ENCODE assay signal across 28 mouse cellular contexts in the genomic region with DNA sequence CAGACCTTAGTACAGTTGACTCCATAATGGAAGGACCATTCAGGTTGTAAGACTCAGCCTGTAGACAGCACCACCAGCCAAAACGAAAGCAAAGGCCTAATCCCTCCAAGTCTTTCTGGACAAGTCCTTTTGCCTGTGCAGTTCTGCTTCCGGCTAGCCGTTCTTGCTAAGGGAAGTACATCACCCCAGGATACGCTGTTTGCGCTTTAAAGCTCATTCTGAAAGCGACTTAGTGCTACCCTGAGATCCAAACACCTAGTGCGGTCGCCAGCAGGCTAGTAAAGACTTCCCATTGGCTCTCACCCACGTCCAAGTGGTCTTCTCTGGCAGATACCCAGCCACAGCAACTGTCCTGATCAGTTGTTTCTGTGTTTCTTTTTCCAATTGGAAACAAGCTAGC. TPM values are rescaled to one million over a fixed set of nuclear protein-coding genes. Genes with fewer than 3 reads are reported as not detected.
DNase-seq lines count a peak whose midpoint lies in the region; TF ChIP-seq lines count a peak whose summit lies in the region.
"Had no signal": no experiment of that assay in that cellular context is flagged by ENCODE, and none has a peak within 500 bp of the region (broad histone marks: within the 10 kb centered on the region; RNA-seq: fewer than 3 reads in every experiment).

No protein-coding gene starts in this region.

- H3K27ac ChIP-seq in layer of hippocampus, adult 2 months = no peak overlapping the region
- no peak overlapping the region for H3K27ac ChIP-seq in hindbrain, embryonic 10.5 days

- intact Hi-C loops in heart, postnatal 25 days (cut with DNase I) = no loop called here

- no peaks in the 10 kb centered on the region for H3K9me3 ChIP-seq in hindbrain, embryonic 10.5 days
- H3K9me3 ChIP-seq: G1E had no signal

- H3K4me3 ChIP-seq in layer of hippocampus, adult 2 months = no peak overlapping the region
- H3K4me3 ChIP-seq in hindbrain, embryonic 10.5 days = no peak overlapping the region

- peaks cover 9% of the 10 kb centered on the region for H3K4me1 ChIP-seq in hindbrain, embryonic 10.5 days (replicated peaks)

- no peak for TF ChIP-seq CTCF in layer of hippocampus, adult 2 months (conservative IDR thresholded peaks at IDR 0.05)

- DNase-seq in heart, adult 11 months = peak; percentile 92
- no peak for DNase-seq in heart, postnatal 25 days (ENCODE audit: low spot score)
- DNase-seq in layer of hippocampus, adult 11-12 months (ENCODE audit: low spot score) = peak; percentile 29
- no peak for DNase-seq in layer of hippocampus, adult 2 months (ENCODE audit: low spot score in 2 of 2)
- DNase-seq in layer of hippocampus, adult 9-11 months = peak; percentile 25
- DNase-seq in layer of hippocampus, adult 9-10 months (ENCODE audit: low spot score) = no peak
- DNase-seq in 3134 (ENCODE audit: extremely low read depth, insufficient read length, low spot score) = peak; percentile 16
- DNase-seq in hindbrain, embryonic 10.5 days (ENCODE audit: low spot score) = no peak
- DNase-seq: adrenal gland, adult 2 months; adrenal gland, adult 8-10 months; adrenal gland, postnatal 10 days; adrenal gland, postnatal 14 days; adrenal gland, postnatal 25 days; adrenal gland, postnatal 36 days; B cell, adult 2 months; cerebellum, adult 11 months; cerebellum, adult 11-12 months; cerebellum, adult 18-20 months had no signal

- WGBS in hindbrain, embryonic 10.5 days = 78% methylated on average over 9 of the region's 9 CpGs

- no peaks in the 10 kb centered on the region for H3K36me3 ChIP-seq in hindbrain, embryonic 10.5 days
- H3K36me3 ChIP-seq: G1E had no signal

- no peaks in the 10 kb centered on the region for H3K27me3 ChIP-seq in hindbrain, embryonic 10.5 days (ENCODE audit: insufficient read depth, poor library complexity, severe bottlenecking)
- H3K27me3 ChIP-seq: CH12.LX, Patski had no signal

RNA-seq across cellular contexts. Expression of gene Slc2a5, which starts 8.7 kb away (rescaled TPM):
- total RNA-seq in heart, postnatal 25 days (2021) = under 1 TPM in 1 of 2 experiments, not detected in 1; 0.31 TPM
- total RNA-seq in layer of hippocampus, adult 2 months (2021) = 1 to 10 TPM; 4.6 to 5.5 TPM
- 1.1 and 2.0 TPM in 2 replicates for polyA plus RNA-seq in hindbrain, embryonic 10.5 days (2016; fragmentation: Nextera tagmentation; extraction: Ambion mirVana)
- polyA plus RNA-seq: activated CD4-positive, CD25-positive, alpha-beta regulatory T cell, adult 4 months; C2C12; CD4-positive, CD25-positive, alpha-beta regulatory T cell, adult 4 months; G1E; Patski had no signal

RNA-seq across cellular contexts. Expression of gene Gpr157, which starts 23.2 kb away (rescaled TPM):
- 10 to 100 TPM; 34.8 to 37.8 TPM for total RNA-seq in heart, postnatal 25 days (2021)
- 1 to 10 TPM; 1.1 to 1.4 TPM for total RNA-seq in layer of hippocampus, adult 2 months (2021)
- 0.59 and 0.81 TPM in 2 replicates for polyA plus RNA-seq in hindbrain, embryonic 10.5 days (2016; fragmentation: Nextera tagmentation; extraction: Ambion mirVana)

RNA-seq across cellular contexts. Expression of gene Slc2a7, which starts 38.4 kb away (rescaled TPM):
- not detected for total RNA-seq in heart, postnatal 25 days (2021)
- not detected for total RNA-seq in layer of hippocampus, adult 2 months (2021)
- not detected in 2 replicates for polyA plus RNA-seq in hindbrain, embryonic 10.5 days (2016; fragmentation: Nextera tagmentation; extraction: Ambion mirVana)
- total RNA-seq: adrenal gland, adult 18-20 months; adrenal gland, adult 2 months; adrenal gland, adult 8-10 months; adrenal gland, postnatal 10 days; adrenal gland, postnatal 14 days; adrenal gland, postnatal 25 days; adrenal gland, postnatal 36 days; adrenal gland, postnatal 4 days; MEL had no signal
- polyA plus RNA-seq: activated CD4-positive, CD25-positive, alpha-beta regulatory T cell, adult 4 months; adrenal gland, adult 2 months; brain, embryonic 14.5 days; C2C12; CD4-positive, CD25-positive, alpha-beta regulatory T cell, adult 4 months; G1E; Patski had no signal

Comparison
In these comparisons a context has a peak if more than half of its experiments do, and no peak if none do; other contexts are left out.
1. DNase-seq: peak in heart, adult 11 months (single experiment), layer of hippocampus, adult 11-12 months (single experiment), layer of hippocampus, adult 9-11 months (single experiment) and 3134 (single experiment); none in heart, postnatal 25 days (single experiment), layer of hippocampus, adult 2 months (0 of 2), layer of hippocampus, adult 9-10 months (single experiment) and hindbrain, embryonic 10.5 days (single experiment).
2. RNA of gene Slc2a5, which starts 8.7 kb away (total RNA-seq): 4.6 to 5.5 TPM in layer of hippocampus, adult 2 months; 0.31 TPM in heart, postnatal 25 days; every median in the first group is over 4 times any median in the second.
3. RNA of gene Gpr157, which starts 23.2 kb away (total RNA-seq): 34.8 to 37.8 TPM in heart, postnatal 25 days; 1.1 to 1.4 TPM in layer of hippocampus, adult 2 months; every median in the first group is over 10 times any median in the second.